Mouse (Mus musculus): ENCODE data around the gene Trim58. TPM values are rescaled to one million over a fixed set of nuclear protein-coding genes. Genes with fewer than 3 reads are reported as not detected.

The Trim58 gene
- total RNA-seq, 2 experiments from 2014 or later: not detected

GRCm38 (mm10) chr11:58641057-58641456 is 792 bp downstream of the Trim58 start:
- DNase-seq (ENCODE audit: low spot score in 2 of 2): no peak
- intact Hi-C loops (cut with DNase I): no loop called here

- DNase-seq (ENCODE audit: low spot score in 2 of 2): no peak
- intact Hi-C loops (cut with DNase I): no loop called here
Observed at GRCm38 (mm10) chr11:58641638-58642358, 1.5 kb downstream of the Trim58 start.

DNA sequence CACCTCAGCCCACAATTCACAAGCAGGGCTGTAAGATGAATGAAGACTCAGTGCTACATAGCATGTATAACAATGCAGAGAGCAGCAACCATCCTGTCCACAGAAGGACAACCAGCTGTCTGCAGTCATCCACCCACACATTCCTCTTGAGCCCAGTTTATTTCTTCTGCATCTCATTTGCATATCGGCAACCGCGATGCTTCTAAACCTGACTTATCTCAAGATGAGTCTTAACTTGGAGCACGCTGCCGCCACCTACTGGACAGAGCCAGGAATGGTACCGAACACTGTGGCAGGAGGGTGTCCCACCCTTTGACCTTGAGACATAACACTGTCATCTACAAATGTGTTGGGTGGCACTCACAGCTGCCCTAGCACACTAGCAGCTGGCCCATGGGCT is 3.1 kb downstream of the Trim58 start:
- peak; percentile 6 to 56 for DNase-seq (ENCODE audit: low spot score in 2 of 2)
- intact Hi-C loops (cut with DNase I): no loop called here

- intact Hi-C loops (cut with DNase I): no loop called here
- no peak for DNase-seq (ENCODE audit: low spot score in 2 of 2)
Observed at GRCm38 (mm10) chr11:58655151-58655550, 14.9 kb downstream of the Trim58 start.

- intact Hi-C loops (cut with DNase I): no loop called here
- DNase-seq (ENCODE audit: low spot score in 2 of 2): no peak
Observed at GRCm38 (mm10) chr11:58658596-58658995, 18.3 kb downstream of the Trim58 start, which contains the start of gene Olfr322. Gene Olfr322 (plus strand): TSS chr11:58658782.

- no peak for DNase-seq (ENCODE audit: low spot score in 2 of 2)
- intact Hi-C loops (cut with DNase I): no loop called here
Observed at GRCm38 (mm10) chr11:58669252-58669651, 29.0 kb downstream of the Trim58 start.

DNA sequence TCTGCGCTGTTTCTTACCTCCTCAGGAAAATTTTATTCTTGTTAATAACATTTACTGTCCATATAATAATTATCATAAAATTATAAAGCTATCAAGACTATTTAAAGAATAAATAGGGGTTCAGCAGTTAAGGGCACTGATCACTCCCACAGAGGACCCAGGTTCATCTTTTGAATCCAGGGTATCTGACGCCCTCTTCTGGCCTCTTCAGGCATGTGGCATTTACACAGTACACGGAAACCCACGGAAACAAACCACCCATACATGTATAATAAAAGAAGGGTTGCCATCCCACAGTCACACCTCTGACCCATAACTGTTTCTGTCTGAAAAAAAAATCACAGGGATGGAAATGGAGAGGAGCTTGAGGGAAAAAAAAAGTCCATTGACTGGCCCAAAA is 31.6 kb downstream of the Trim58 start:
- intact Hi-C loops (cut with DNase I): no loop called here
- no peak for DNase-seq (ENCODE audit: low spot score in 2 of 2)

GRCm38 (mm10) chr11:58680799-58681198 is 40.5 kb downstream of the Trim58 start, which contains the start of gene Olfr320:
Gene Olfr320 (plus strand): TSS chr11:58681099.
- intact Hi-C loops (cut with DNase I): no loop called here

GRCm38 (mm10) chr11:58698862-58699261 is 58.6 kb downstream of the Trim58 start, which contains the start of gene Olfr319:
Gene Olfr319 (plus strand): TSS chr11:58699162.
- no peak for DNase-seq (ENCODE audit: low spot score in 2 of 2)
- intact Hi-C loops (cut with DNase I): no loop called here

More at GRCm38 (mm10) chr11:58680799-58681198, 40.5 kb downstream of the Trim58 start, which contains the start of gene Olfr320:
- no peak for DNase-seq (ENCODE audit: low spot score in 2 of 2)

Other genes with a start within 250 kb of the Trim58 start
- not detected for gene 1810065E05Rik, start 219.4 kb upstream of the Trim58 start, total RNA-seq (2021)
- not detected for gene Gm12253, start 207.9 kb upstream of the Trim58 start, total RNA-seq (2021)
- not detected for gene Lypd9, start 187.5 kb upstream of the Trim58 start, total RNA-seq (2021)
- gene Olfr30, start 178.2 kb upstream of the Trim58 start, total RNA-seq (2021): not detected
- not detected for gene Olfr332, start 147.9 kb upstream of the Trim58 start, total RNA-seq (2021)
- not detected for gene Olfr331, start 137.9 kb upstream of the Trim58 start, total RNA-seq (2021)
- gene Olfr330, start 105.6 kb upstream of the Trim58 start, total RNA-seq (2021): not detected
- gene Olfr329-ps, start 94.0 kb upstream of the Trim58 start, total RNA-seq (2021): not detected
- under 1 TPM; 0.21 TPM for gene Olfr328, start 84.8 kb upstream of the Trim58 start, total RNA-seq (2021)
- gene Olfr224, start 69.9 kb upstream of the Trim58 start, total RNA-seq (2021): not detected
- gene Olfr325, start 62.7 kb upstream of the Trim58 start, total RNA-seq (2021): not detected
- gene Olfr324, start 45.4 kb upstream of the Trim58 start, total RNA-seq (2021): not detected
- not detected for gene 2210407C18Rik, start 24.4 kb upstream of the Trim58 start, total RNA-seq (2021)
- not detected for gene Olfr323, start 10.0 kb upstream of the Trim58 start, total RNA-seq (2021)
- gene Olfr322, start 18.3 kb downstream of the Trim58 start, total RNA-seq (2021): not detected
- not detected for gene Olfr320, start 40.6 kb downstream of the Trim58 start, total RNA-seq (2021)
- gene Olfr319, start 58.7 kb downstream of the Trim58 start, total RNA-seq (2021): not detected
- gene Olfr318, start 83.5 kb downstream of the Trim58 start, total RNA-seq (2021): not detected
- gene Olfr317, start 98.7 kb downstream of the Trim58 start, total RNA-seq (2021): not detected
- gene Olfr316, start 112.3 kb downstream of the Trim58 start, total RNA-seq (2021): 1 to 10 TPM in 1 of 2 experiments, under 1 TPM in 1; 0.44 to 1.1 TPM
- gene Olfr315, start 132.7 kb downstream of the Trim58 start, total RNA-seq (2021): not detected
- gene Olfr314, start 142.5 kb downstream of the Trim58 start, total RNA-seq (2021): not detected
- 1 to 10 TPM; 1.2 to 3.0 TPM for gene Fam183b, start 161.5 kb downstream of the Trim58 start, total RNA-seq (2021)
- not detected for gene Olfr313, start 174.5 kb downstream of the Trim58 start, total RNA-seq (2021)
- gene Olfr312, start 188.8 kb downstream of the Trim58 start, total RNA-seq (2021): not detected
- gene Olfr311, start 198.8 kb downstream of the Trim58 start, total RNA-seq (2021): under 1 TPM in 1 of 2 experiments, not detected in 1; 0.21 TPM
- 10 to 100 TPM; 18.4 to 21.5 TPM for gene Gm12258, start 206.7 kb downstream of the Trim58 start, total RNA-seq (2021)
- 10 to 100 TPM in 1 of 2 experiments, 1 to 10 TPM in 1; 9.3 to 10.2 TPM for gene 2810021J22Rik, start 226.8 kb downstream of the Trim58 start, total RNA-seq (2021)

Data from left cerebral cortex, postnatal 25 days (tissue).